Mouse (Mus musculus) intestine, embryonic 14.5 days (tissue): ENCODE results near the gene Cacna2d3. TPM values are rescaled to one million over a fixed set of nuclear protein-coding genes. Genes with fewer than 3 reads are reported as not detected.

Experiments
- ATAC-seq: fragments of 200-750 bp; cut with Nextera tagmentation; replicated peaks from 2 replicates; pipeline ENCODE4 v1.8.0; 2017; ENCODE audit warnings: low read depth, moderate number of reproducible peaks, moderate TSS enrichment, moderate library complexity; ENCODE audit not compliant: low FRiP score, low TSS enrichment
- DNase-seq: peaks from one replicate; pipeline ENCODE4 v3.0.0-alpha.2; 2018; ENCODE audit warnings: low spot score
- H3K27ac ChIP-seq: fragments of 300-500 bp; sonication (generic); 2 replicates; pipeline ENCODE4 v1.5.1; 2014; ENCODE audit warnings: low read depth, mild to moderate bottlenecking, control low read depth
- H3K27me3 ChIP-seq: fragments of 300-500 bp; sonication (generic); replicated peaks from 2 replicates; pipeline ENCODE4 v1.6.1; 2014; ENCODE audit warnings: low read length, control low read depth; ENCODE audit not compliant: control insufficient read depth, insufficient read depth
- H3K36me3 ChIP-seq: fragments of 300-500 bp; sonication (generic); 2 replicates; pipeline ENCODE4 v1.6.1; 2014; ENCODE audit warnings: low read length, control low read depth; ENCODE audit not compliant: control insufficient read depth, insufficient read depth
- H3K4me1 ChIP-seq: fragments of 300-500 bp; sonication (generic); replicated peaks from 2 replicates; pipeline ENCODE4 v1.6.1; 2014; ENCODE audit warnings: low read length, control low read depth, mixed read lengths; ENCODE audit not compliant: control insufficient read depth, insufficient read depth
- H3K4me2 ChIP-seq: fragments of 300-500 bp; sonication (generic); 2 replicates; pipeline ENCODE4 v1.6.1; 2014; ENCODE audit warnings: low read length
- H3K4me3 ChIP-seq: fragments of 300-500 bp; sonication (generic); 2 replicates; pipeline ENCODE4 v1.5.1; 2014; ENCODE audit warnings: low read depth, low read length, control low read depth, mixed read lengths
- H3K9ac ChIP-seq: fragments of 300-500 bp; sonication (generic); 2 replicates; pipeline ENCODE4 v1.6.1; 2014; ENCODE audit warnings: mild to moderate bottlenecking, low read length
- H3K9me3 ChIP-seq: fragments of 300-500 bp; sonication (generic); 2 replicates; pipeline ENCODE4 v1.6.1; 2016; ENCODE audit warnings: low read length, control low read depth; ENCODE audit not compliant: control insufficient read depth
- WGBS: fragments of 180-500 bp; shearing (Covaris S2); extraction: QIAGEN DNeasy Blood & Tissue Kit; methylation state at CpG from one replicate; pipeline ENCODE4 v1.1.7; 2014; 5-methylcytosine and 5-hydroxymethylcytosine counted together
- polyA plus RNA-seq: library from polyadenylated mRNA; unstranded; fragments of >200 nt; fragmentation: Nextera tagmentation; extraction: Ambion mirVana; gene quantifications from 2 replicates; pipeline ENCODE4 v1.2.1, GENCODE M21; 2014

Cacna2d3 gene
- polyA plus RNA-seq, 1 experiment from 2014 or later: 2.2 TPM

DNA sequence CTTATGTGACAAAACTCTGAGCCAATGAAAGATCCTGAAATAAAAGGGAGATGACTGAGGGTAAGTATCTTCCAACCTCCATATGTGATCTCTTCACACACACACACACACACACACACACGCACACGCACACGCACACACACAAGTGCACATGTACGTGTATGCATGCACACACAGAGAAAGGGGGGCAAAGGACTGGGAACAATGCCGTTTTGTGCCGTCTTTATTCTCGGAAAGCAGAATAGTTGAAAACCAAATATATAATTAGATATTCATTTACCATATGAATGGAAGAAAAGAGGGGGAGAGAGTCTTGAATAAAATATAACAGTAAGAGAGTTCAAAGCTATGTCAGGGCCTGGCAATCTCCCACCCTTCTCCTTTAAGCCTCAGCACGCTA, 163.2 kb downstream of the Cacna2d3 start:
- no peak overlapping the region for H3K9ac ChIP-seq

DNA sequence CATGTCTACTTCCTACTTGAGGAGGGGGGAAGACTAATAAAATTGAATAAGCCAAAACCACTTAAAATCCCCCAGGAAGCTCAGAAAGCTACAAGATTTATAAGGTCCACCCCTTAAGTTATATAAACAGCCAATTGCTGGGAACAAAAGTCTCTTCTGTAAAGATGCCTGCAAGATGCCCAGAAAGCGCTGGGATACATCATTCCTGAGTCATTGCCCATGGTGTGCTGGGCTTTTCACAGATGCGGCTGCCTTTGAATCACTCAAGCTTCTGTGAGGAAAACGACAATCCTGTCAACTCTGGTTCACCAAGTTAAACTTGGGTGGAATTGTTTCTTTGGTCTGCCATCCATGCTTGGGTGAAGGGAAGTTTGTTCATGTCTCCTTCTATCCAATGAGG, 165.5 kb downstream of the Cacna2d3 start:
- Histone ChIP-seq H3K4me1 (no peaks in the 10 kb centered on the region), H3K4me3 (no peak overlapping the region), H3K9me3 (no peaks in the 10 kb centered on the region), H3K4me2 (no peak overlapping the region), H3K9ac (no peak overlapping the region), H3K36me3 (no peaks in the 10 kb centered on the region), H3K27ac (no peak overlapping the region), H3K27me3 (no peaks in the 10 kb centered on the region)
- WGBS: 79% methylated on average over 3 of the region's 3 CpGs
- no peak for DNase-seq
- no peak for ATAC-seq

More for the DNA sequence above, 163.2 kb downstream of the Cacna2d3 start:
- no peaks in the 10 kb centered on the region for H3K9me3 ChIP-seq
- no peak overlapping the region for H3K4me3 ChIP-seq
- no peak overlapping the region for H3K4me2 ChIP-seq
- no peaks in the 10 kb centered on the region for H3K36me3 ChIP-seq
- no peaks in the 10 kb centered on the region for H3K4me1 ChIP-seq
- no peak overlapping the region for H3K27ac ChIP-seq
- ATAC-seq (no peak), DNase-seq (no peak)
- 92% methylated on average over 8 of the region's 8 CpGs for WGBS
- H3K27me3 ChIP-seq: no peaks in the 10 kb centered on the region

DNA sequence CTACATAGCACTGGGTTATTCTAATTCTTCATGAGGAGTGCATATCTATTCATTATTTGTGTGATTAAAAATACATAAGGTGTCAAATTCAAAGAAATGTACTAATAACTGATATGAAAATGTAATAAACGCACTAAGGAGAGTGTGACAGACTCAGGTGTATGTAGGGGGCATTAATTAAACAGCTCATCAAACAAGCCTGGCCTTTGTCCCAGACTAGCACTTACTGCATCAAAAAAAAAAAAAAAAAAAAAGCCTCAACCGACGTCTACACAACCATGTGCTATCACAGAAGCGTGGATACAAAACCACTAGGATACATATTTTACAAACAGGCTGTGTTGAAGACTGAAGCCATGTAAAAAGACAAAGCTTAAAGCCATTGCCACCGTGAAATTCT, 169.2 kb downstream of the Cacna2d3 start:
- 81% methylated on average over 5 of the region's 5 CpGs for WGBS
- no peaks in the 10 kb centered on the region for H3K4me1 ChIP-seq
- no peaks in the 10 kb centered on the region for H3K27me3 ChIP-seq
- no peak overlapping the region for H3K27ac ChIP-seq
- H3K4me3 ChIP-seq: no peak overlapping the region
- no peak overlapping the region for H3K4me2 ChIP-seq
- H3K36me3 ChIP-seq: no peaks in the 10 kb centered on the region
- ATAC-seq (no peak), DNase-seq (no peak)
- no peak overlapping the region for H3K9ac ChIP-seq
- H3K9me3 ChIP-seq: no peaks in the 10 kb centered on the region

DNA sequence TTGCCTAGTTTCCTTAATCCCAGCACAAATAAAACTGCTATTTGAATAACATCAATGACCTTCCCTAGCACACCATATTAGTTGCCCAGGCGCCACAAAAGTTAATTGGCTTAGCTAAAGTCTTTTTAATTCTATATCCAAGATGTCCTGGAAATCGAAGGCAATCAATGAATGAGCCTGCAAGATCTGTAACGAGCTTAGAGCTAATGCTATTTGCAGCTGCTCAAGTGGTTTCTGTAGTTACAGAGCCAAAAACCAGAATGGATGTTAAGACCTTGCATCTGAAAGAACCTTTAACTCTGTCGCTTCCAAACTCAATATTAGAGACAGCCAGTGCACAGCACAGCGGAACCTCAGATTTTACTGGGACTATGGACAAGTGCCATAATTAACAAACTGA, 173.0 kb downstream of the Cacna2d3 start:
- DNase-seq: no peak
- Histone ChIP-seq H3K4me2 (no peak overlapping the region), H3K9ac (no peak overlapping the region), H3K4me1 (no peaks in the 10 kb centered on the region), H3K27me3 (no peaks in the 10 kb centered on the region), H3K9me3 (no peaks in the 10 kb centered on the region), H3K4me3 (no peak overlapping the region), H3K36me3 (no peaks in the 10 kb centered on the region), H3K27ac (no peak overlapping the region)
- ATAC-seq: no peak
- WGBS: 79% methylated on average over 5 of the region's 5 CpGs

DNA sequence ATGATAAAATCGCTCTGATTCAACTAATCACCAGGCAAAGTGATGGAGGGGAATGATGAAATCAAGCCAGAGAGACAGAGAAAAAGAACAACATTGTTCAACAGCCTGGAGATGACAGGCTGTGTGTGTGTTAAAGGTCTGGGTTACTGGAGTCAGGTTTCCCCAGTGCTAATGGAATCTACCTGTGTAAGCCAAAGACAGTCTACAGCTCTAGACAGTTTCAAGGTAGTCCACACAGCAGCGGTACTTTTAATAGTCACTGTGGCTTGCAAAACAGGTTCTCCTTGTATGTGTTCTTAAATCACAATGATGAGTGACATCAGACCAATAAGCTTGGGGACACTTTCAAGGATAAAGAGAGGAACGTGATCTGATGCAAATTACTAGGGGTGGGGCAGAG, 191.1 kb downstream of the Cacna2d3 start:
- Histone ChIP-seq H3K27ac (no peak overlapping the region), H3K9ac (no peak overlapping the region), H3K27me3 (no peaks in the 10 kb centered on the region), H3K36me3 (no peaks in the 10 kb centered on the region), H3K4me1 (no peaks in the 10 kb centered on the region), H3K4me2 (no peak overlapping the region), H3K4me3 (no peak overlapping the region), H3K9me3 (no peaks in the 10 kb centered on the region)
- DNase-seq (no peak), ATAC-seq (no peak)
- 76% methylated on average over 3 of the region's 3 CpGs for WGBS

- H3K4me2 ChIP-seq: no peak overlapping the region
Measured at GRCm38 (mm10) chr14:29528696-29529095, 193.0 kb downstream of the Cacna2d3 start.

GRCm38 (mm10) chr14:29519751-29520669, 201.7 kb downstream of the Cacna2d3 start:
- ATAC-seq: no peak

More at GRCm38 (mm10) chr14:29528696-29529095, 193.0 kb downstream of the Cacna2d3 start:
- H3K4me3 ChIP-seq: no peak overlapping the region
- H3K9me3 ChIP-seq: no peaks in the 10 kb centered on the region
- DNase-seq: no peak
- no peak for ATAC-seq
- no peak overlapping the region for H3K9ac ChIP-seq
- no peaks in the 10 kb centered on the region for H3K4me1 ChIP-seq
- no peak overlapping the region for H3K27ac ChIP-seq
- 59% methylated on average over 10 of the region's 10 CpGs for WGBS
- no peaks in the 10 kb centered on the region for H3K36me3 ChIP-seq
- H3K27me3 ChIP-seq: no peaks in the 10 kb centered on the region

GRCm38 (mm10) chr14:29502667-29503066, 219.0 kb downstream of the Cacna2d3 start:
- no peak overlapping the region for H3K4me2 ChIP-seq
- no peaks in the 10 kb centered on the region for H3K36me3 ChIP-seq
- WGBS: 73% methylated on average over 5 of the region's 5 CpGs
- ATAC-seq (no peak), DNase-seq (no peak)
- H3K27me3 ChIP-seq: no peaks in the 10 kb centered on the region
- no peak overlapping the region for H3K9ac ChIP-seq
- H3K9me3 ChIP-seq: no peaks in the 10 kb centered on the region
- no peaks in the 10 kb centered on the region for H3K4me1 ChIP-seq
- H3K4me3 ChIP-seq: no peak overlapping the region
- H3K27ac ChIP-seq: no peak overlapping the region

More at GRCm38 (mm10) chr14:29519751-29520669, 201.7 kb downstream of the Cacna2d3 start:
- H3K36me3 ChIP-seq: no peaks in the 10 kb centered on the region
- H3K27me3 ChIP-seq: no peaks in the 10 kb centered on the region
- no peaks in the 10 kb centered on the region for H3K4me1 ChIP-seq
- no peak overlapping the region for H3K4me2 ChIP-seq
- no peak overlapping the region for H3K4me3 ChIP-seq
- no peak for DNase-seq
- no peak overlapping the region for H3K9ac ChIP-seq
- WGBS: 69% methylated on average over 7 of the region's 7 CpGs
- no peak overlapping the region for H3K27ac ChIP-seq
- H3K9me3 ChIP-seq: no peaks in the 10 kb centered on the region
